Mouse (Mus musculus) lung, embryonic 14.5 days (tissue): ENCODE data around the gene Nfatc3. TPM values are rescaled to one million over a fixed set of nuclear protein-coding genes. Genes with fewer than 3 reads are reported as not detected.
"Not testable (repeated sequence)": the region's sequence is repeated elsewhere in the genome, so short reads cannot be mapped to it uniquely, and the experiment has no call there.

Source experiments
- ATAC-seq: fragments of 200-750 bp; cut with Nextera tagmentation; 2 replicates; pipeline ENCODE4 v1.8.0; 2017; ENCODE audit warnings: mild to moderate bottlenecking, moderate TSS enrichment, moderate library complexity; ENCODE audit not compliant: insufficient read depth
- DNase-seq: peaks from one replicate; pipeline ENCODE4 v3.0.0-alpha.2; 2015
- H3K27ac ChIP-seq: fragments of 300-500 bp; sonication (generic); 2 replicates; pipeline ENCODE4 v1.5.1; 2014; ENCODE audit warnings: low read depth, mild to moderate bottlenecking, moderate library complexity
- H3K27me3 ChIP-seq: fragments of 300-500 bp; sonication (generic); 2 replicates; pipeline ENCODE4 v1.6.1; 2014; ENCODE audit warnings: low read length, control low read depth; ENCODE audit not compliant: insufficient read depth
- H3K36me3 ChIP-seq: fragments of 300-500 bp; sonication (generic); 2 replicates; pipeline ENCODE4 v1.6.1; 2014; ENCODE audit warnings: control low read depth; ENCODE audit not compliant: insufficient read depth
- H3K4me1 ChIP-seq: fragments of 300-500 bp; sonication (generic); 2 replicates; pipeline ENCODE4 v1.6.1; 2014; ENCODE audit warnings: antibody characterized with exemption, control low read depth; ENCODE audit not compliant: insufficient read depth
- H3K4me2 ChIP-seq: fragments of 300-500 bp; sonication (generic); 2 replicates; pipeline ENCODE4 v1.6.1; 2014; ENCODE audit warnings: mild to moderate bottlenecking
- H3K4me3 ChIP-seq: fragments of 300-500 bp; sonication (generic); 2 replicates; pipeline ENCODE4 v1.5.1; 2014; ENCODE audit warnings: low read depth, low read length
- H3K9ac ChIP-seq: fragments of 300-500 bp; sonication (generic); 2 replicates; pipeline ENCODE4 v1.6.1; 2014
- H3K9me3 ChIP-seq: fragments of 300-500 bp; sonication (generic); 2 replicates; pipeline ENCODE4 v1.6.1; 2016; ENCODE audit warnings: low read depth, low read length, control low read depth
- CTCF ChIP-seq: IDR thresholded peaks from 2 replicates; pipeline ENCODE4 v1.5.1; 2016; ENCODE audit warnings: antibody characterized with exemption, low read depth
- WGBS: fragments of 180-500 bp; shearing (Covaris S2); extraction: QIAGEN DNeasy Blood & Tissue Kit; methylation state at CpG from one replicate; pipeline ENCODE4 v1.1.7; 2014; 5-methylcytosine and 5-hydroxymethylcytosine counted together
- polyA plus RNA-seq: library from polyadenylated mRNA; unstranded; fragments of >200 nt; fragmentation: Nextera tagmentation; extraction: Ambion mirVana; gene quantifications from 2 replicates; pipeline ENCODE4 v1.2.1, GENCODE M21; 2014

Nfatc3 gene
- polyA plus RNA-seq: 7.1 and 7.6 TPM in 2 replicates

- Histone ChIP-seq H3K4me2 (peak within 1 kb of the TSS; percentile 89), H3K9me3 (no peaks in the 10 kb centered on the region), H3K36me3 (no peaks in the 10 kb centered on the region), H3K4me1 (0 out of 2 replicates have a peak, but pooled peaks cover 12% of the 10 kb centered on the region), H3K9ac (peak within 1 kb of the TSS; percentile 88), H3K4me3 (peak within 1 kb of the TSS; percentile 87), H3K27me3 (no peaks in the 10 kb centered on the region), H3K27ac (peak within 1 kb of the TSS; percentile 96)
- DNase-seq (peak; percentile 99), ATAC-seq (peak; percentile 98)
- TF ChIP-seq CTCF: no peak
- WGBS: under 1% methylated on average over 52 of the region's 52 CpGs
Measured at GRCm38 (mm10) chr8:106058731-106059612, at the start of gene Nfatc3. Gene Nfatc3 (plus strand): TSS chr8:106058840.

GRCm38 (mm10) chr8:106010748-106011642 lies 47.6 kb upstream of the Nfatc3 start:
- H3K9ac ChIP-seq: peak overlapping the region; percentile 86
- H3K4me1 ChIP-seq: peaks cover 8% of the 10 kb centered on the region; the same call in 1 of the 2 replicates
- peak overlapping the region; percentile 93 for H3K4me3 ChIP-seq
- peaks cover 13% of the 10 kb centered on the region; the same call in 1 of the 2 replicates for H3K36me3 ChIP-seq
- peak; percentile 97 for DNase-seq
- H3K4me2 ChIP-seq: peak overlapping the region; percentile 99
- under 1% methylated on average over 74 of the region's 74 CpGs for WGBS
- TF ChIP-seq CTCF: no peak
- ATAC-seq: peak; percentile 97
- no peaks in the 10 kb centered on the region for H3K27me3 ChIP-seq
- H3K9me3 ChIP-seq: no peaks in the 10 kb centered on the region
- peak overlapping the region; percentile 48 for H3K27ac ChIP-seq

GRCm38 (mm10) chr8:106011643-106011986 lies 47.0 kb upstream of the Nfatc3 start, which contains the start of gene Ddx28:
Gene Ddx28 (minus strand): TSS chr8:106011882.
- ATAC-seq: no peak
- H3K9me3 ChIP-seq: no peaks in the 10 kb centered on the region
- WGBS: 2% methylated on average over 6 of the region's 6 CpGs
- H3K9ac ChIP-seq: peak within 1 kb of the TSS; percentile 86
- peak within 1 kb of the TSS; percentile 48 for H3K27ac ChIP-seq
- H3K27me3 ChIP-seq: no peaks in the 10 kb centered on the region
- peak within 1 kb of the TSS; percentile 93 for H3K4me3 ChIP-seq
- H3K4me2 ChIP-seq: peak within 1 kb of the TSS; percentile 99
- peaks cover 15% of the 10 kb centered on the region; the same call in 1 of the 2 replicates for H3K36me3 ChIP-seq
- H3K4me1 ChIP-seq: peaks cover 8% of the 10 kb centered on the region; the same call in 1 of the 2 replicates
- no peak for DNase-seq
- no peak for TF ChIP-seq CTCF

- peak overlapping the region; percentile 99 for H3K4me2 ChIP-seq
- peak overlapping the region; percentile 86; the same call in 1 of the 2 replicates for H3K9ac ChIP-seq
- WGBS: 67% methylated on average over 8 of the region's 8 CpGs
- not testable (repeated sequence) for H3K9me3 ChIP-seq, H3K27me3 ChIP-seq, ATAC-seq, H3K4me1 ChIP-seq, DNase-seq, H3K27ac ChIP-seq
- H3K4me3 ChIP-seq: peak overlapping the region; percentile 93
- H3K36me3 ChIP-seq: peaks cover 20% of the 10 kb centered on the region; the same call in 1 of the 2 replicates
Measured at GRCm38 (mm10) chr8:106012203-106012602, 46.4 kb upstream of the Nfatc3 start.

GRCm38 (mm10) chr8:106016284-106016683 lies 42.4 kb upstream of the Nfatc3 start:
- 89% methylated on average over 6 of the region's 6 CpGs for WGBS
- H3K4me2 ChIP-seq: no peak overlapping the region
- ATAC-seq: no peak

GRCm38 (mm10) chr8:106017130-106017529 lies 41.5 kb upstream of the Nfatc3 start:
- Histone ChIP-seq H3K4me2 (no peak overlapping the region), H3K27ac (no peak overlapping the region), H3K4me1 (no peaks in the 10 kb centered on the region), H3K9ac (no peak overlapping the region), H3K27me3 (no peaks in the 10 kb centered on the region), H3K9me3 (no peaks in the 10 kb centered on the region), H3K4me3 (no peak overlapping the region), H3K36me3 (peaks cover 17% of the 10 kb centered on the region; the same call in 1 of the 2 replicates)
- 86% methylated on average over 7 of the region's 7 CpGs for WGBS
- ATAC-seq (no peak), DNase-seq (no peak)
- no peak for TF ChIP-seq CTCF

More at GRCm38 (mm10) chr8:106016284-106016683, 42.4 kb upstream of the Nfatc3 start:
- DNase-seq: no peak
- no peak for TF ChIP-seq CTCF
- no peak overlapping the region for H3K9ac ChIP-seq
- no peaks in the 10 kb centered on the region for H3K27me3 ChIP-seq
- no peaks in the 10 kb centered on the region for H3K9me3 ChIP-seq
- no peak overlapping the region for H3K4me3 ChIP-seq
- H3K27ac ChIP-seq: no peak overlapping the region
- no peaks in the 10 kb centered on the region for H3K4me1 ChIP-seq
- H3K36me3 ChIP-seq: peaks cover 17% of the 10 kb centered on the region; the same call in 1 of the 2 replicates
